Mouse (Mus musculus) stomach, postnatal 0 days (tissue): ENCODE data around the gene Mgat5.

Experiments
- CTCF ChIP-seq: IDR thresholded peaks from 2 replicates; pipeline ENCODE4 v1.5.1; 2016; ENCODE audit warnings: antibody characterized with exemption, low read depth, mild to moderate bottlenecking, moderate library complexity
- EP300 ChIP-seq: optimal IDR thresholded peaks from 2 replicates; pipeline ENCODE3; 2016; ENCODE audit warnings: antibody characterized with exemption

- TF ChIP-seq CTCF (no peak), EP300 (no peak)
Measured at GRCm38 (mm10) chr1:127273363-127273762, 68.5 kb downstream of the Mgat5 start.
